Mouse (Mus musculus): ENCODE measurements around the gene Med26. TPM values are rescaled to one million over a fixed set of nuclear protein-coding genes. Genes with fewer than 3 reads are reported as not detected.
A peak's percentile ranks its signal among the peaks of the same experiment; 100 is the strongest.

The Med26 gene
- total and polyA plus RNA-seq, 3 experiments, result 14.1 to 28.3 TPM; not detected in 1

DNA sequence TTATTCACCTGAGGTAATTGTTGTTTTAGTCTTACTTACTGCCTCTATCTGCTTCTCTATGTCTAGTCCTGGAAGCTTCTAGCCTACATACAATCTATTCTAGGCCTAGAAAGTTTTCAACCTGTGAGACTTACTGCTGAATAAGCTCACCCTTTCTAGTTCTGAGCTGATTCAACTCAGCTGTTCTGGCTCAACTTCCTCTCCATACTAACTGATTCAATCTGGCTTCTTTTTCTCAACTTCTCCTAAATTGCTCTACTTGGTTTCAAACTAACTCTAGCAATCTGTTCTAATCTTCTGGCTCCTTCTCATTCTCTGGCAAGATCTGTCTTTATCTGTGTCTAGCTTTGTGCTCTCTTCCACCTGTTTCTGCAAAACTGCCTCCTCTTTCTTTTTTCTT, 26.2 kb downstream of the Med26 start (continued):
- TF ChIP-seq SIN3A (IDR thresholded peaks at IDR 0.05; ENCODE audit: low read length) (peak; percentile 38; the same call in 1 of the 2 replicates), GATA1 (IDR thresholded peaks at IDR 0.05; ENCODE audit: low read depth, low read length) (peak; percentile 74), NELFE (IDR thresholded peaks at IDR 0.05; ENCODE audit: low read depth, low read length) (no peak), MYB (IDR thresholded peaks at IDR 0.05; ENCODE audit: low read depth, low read length) (no peak), CHD2 (IDR thresholded peaks at IDR 0.05; ENCODE audit: low read length) (no peak), RCOR1 (IDR thresholded peaks at IDR 0.05; ENCODE audit: low read depth, low read length) (peak; percentile 94), ETS1 (IDR thresholded peaks at IDR 0.05; ENCODE audit: low read depth, low read length) (peak; percentile 84), TAL1 (IDR thresholded peaks at IDR 0.05; ENCODE audit: low read length) (no peak), ZC3H11A (IDR thresholded peaks at IDR 0.05; ENCODE audit: low read depth, low read length) (no peak), POLR2AphosphoS5 (IDR thresholded peaks at IDR 0.05; ENCODE audit: borderline replicate concordance, low read depth, low read length) (no peak), NRF1 (IDR thresholded peaks at IDR 0.05; ENCODE audit: insufficient read depth, low read depth, low read length, poor library complexity, severe bottlenecking) (no peak), MXI1 (IDR thresholded peaks at IDR 0.05; ENCODE audit: low read depth, low read length) (no peak), USF1 (IDR thresholded peaks at IDR 0.05; ENCODE audit: low read depth, low read length) (no peak), RAD21 (IDR thresholded peaks at IDR 0.05; ENCODE audit: low read depth, low read length) (no peak)

DNA sequence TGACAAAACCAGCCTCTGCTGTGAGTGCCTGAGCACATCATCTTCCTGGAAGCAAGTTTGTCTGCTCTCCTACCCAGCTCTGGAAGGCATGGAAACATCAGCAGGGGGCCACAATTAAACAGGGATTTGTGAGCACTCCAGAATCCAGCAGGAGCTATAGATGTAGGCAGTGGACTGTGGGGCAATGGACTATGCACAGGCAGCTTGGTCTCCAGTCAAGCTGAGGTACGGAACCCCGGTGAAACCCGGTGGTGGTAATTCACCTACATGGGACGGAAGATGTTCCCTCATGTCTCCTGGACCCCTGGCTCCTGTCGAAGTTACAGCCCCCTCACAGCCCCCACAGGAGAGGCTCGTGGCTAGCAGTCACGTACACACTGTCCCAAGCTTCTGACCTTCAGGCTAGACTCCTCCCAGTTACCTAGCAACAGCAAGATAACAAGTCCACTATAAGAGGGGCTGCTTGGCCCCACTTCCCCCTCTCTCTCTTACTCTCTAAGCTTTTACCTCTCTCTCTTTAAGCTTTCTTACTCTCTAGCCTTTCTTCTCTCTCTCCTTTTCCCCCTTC, 30.6 kb downstream of the Med26 start:
- H3K36me3 ChIP-seq (ENCODE audit: control insufficient read depth in 1 of 2, insufficient read depth in 2 of 2, low read length in 2 of 2), result peaks cover 4 to 8% of the 10 kb centered on the region in 2 experiments
- H3K9ac ChIP-seq (ENCODE audit: control insufficient read depth, low read depth, low read length, poor library complexity, severe bottlenecking), result no peak overlapping the region

GRCm38 (mm10) chr8:72513158-72513557, 34.9 kb downstream of the Med26 start:
- Histone ChIP-seq H3K9me3 (replicated peaks; ENCODE audit: insufficient read depth, low read length) (no peaks in the 10 kb centered on the region), H3K4me1 (ENCODE audit: control insufficient read depth in 1 of 2, insufficient read depth in 2 of 2, low read length in 2 of 2) (peaks cover 0 to 4% of the 10 kb centered on the region in 2 experiments; a peak in 2 of 4 replicates), H3K79me2 (ENCODE audit: control insufficient read depth, insufficient read depth, low read length, poor library complexity) (peaks cover 39% of the 10 kb centered on the region), H3K27ac (ENCODE audit: control insufficient read depth, low read depth, low read length) (no peak overlapping the region), H3K36me3 (ENCODE audit: control insufficient read depth in 1 of 2, insufficient read depth in 2 of 2, low read length in 2 of 2) (peaks cover 0 to 4% of the 10 kb centered on the region in 2 experiments; a peak in 1 of 4 replicates), H3K9ac (ENCODE audit: control insufficient read depth, low read depth, low read length, poor library complexity, severe bottlenecking) (no peak overlapping the region), H3K27me3 (ENCODE audit: control insufficient read depth in 1 of 2, insufficient read depth in 2 of 2, low read length in 2 of 2) (no peaks in the 10 kb centered on the region), H3K4me3 (ENCODE audit: control insufficient read depth in 1 of 2, insufficient read depth in 1 of 2, low read depth in 2 of 2, low read length in 2 of 2) (no peak overlapping the region)
- TF ChIP-seq ELF1 (IDR thresholded peaks at IDR 0.05; ENCODE audit: low read depth, low read length), result no peak
- no peak for TF ChIP-seq MYB (IDR thresholded peaks at IDR 0.05; ENCODE audit: low read depth, low read length)
- TF ChIP-seq USF1 (IDR thresholded peaks at IDR 0.05; ENCODE audit: low read depth, low read length), result no peak
- TF ChIP-seq GABPA (IDR thresholded peaks at IDR 0.05; ENCODE audit: low read depth, low read length), result no peak
- no peak for TF ChIP-seq MAX (IDR thresholded peaks at IDR 0.05; ENCODE audit: low read length)
- TF ChIP-seq UBTF (IDR thresholded peaks at IDR 0.05; ENCODE audit: borderline replicate concordance, insufficient read depth, low read depth, low read length), result no peak
- no peak for TF ChIP-seq RAD21 (IDR thresholded peaks at IDR 0.05; ENCODE audit: low read depth, low read length)
- no peak for TF ChIP-seq TBP (IDR thresholded peaks at IDR 0.05; ENCODE audit: low read depth, low read length)
- no peak for TF ChIP-seq HCFC1 (IDR thresholded peaks at IDR 0.05; ENCODE audit: low read depth, low read length)
- no peak for TF ChIP-seq TCF12 (IDR thresholded peaks at IDR 0.05; ENCODE audit: low read depth, low read length)
- no peak for TF ChIP-seq E2F4 (IDR thresholded peaks at IDR 0.05; ENCODE audit: borderline replicate concordance, low read depth, low read length)
- TF ChIP-seq ZC3H11A (IDR thresholded peaks at IDR 0.05; ENCODE audit: low read depth, low read length), result no peak
- TF ChIP-seq POLR2AphosphoS2 (IDR thresholded peaks at IDR 0.05; ENCODE audit: low read length), result no peak
- TF ChIP-seq GATA1 (IDR thresholded peaks at IDR 0.05; ENCODE audit: low read depth, low read length), result no peak
- no peak for TF ChIP-seq ZNF384 (IDR thresholded peaks at IDR 0.05; ENCODE audit: low read depth, low read length)
- no peak for TF ChIP-seq MXI1 (IDR thresholded peaks at IDR 0.05; ENCODE audit: low read depth, low read length)
- TF ChIP-seq CTCF (IDR thresholded peaks at IDR 0.05 in 2 of 3, conservative IDR thresholded peaks at IDR 0.05 in 1 of 3; ENCODE audit: control insufficient read depth in 1 of 3, insufficient read depth in 1 of 3, low read depth in 2 of 3, low read length in 3 of 3, poor library complexity in 1 of 3, severe bottlenecking in 1 of 3), result no peak
- TF ChIP-seq POLR2A (IDR thresholded peaks at IDR 0.05; ENCODE audit: control insufficient read depth in 1 of 2, insufficient read depth in 1 of 2, low read depth in 1 of 2, low read length in 2 of 2, poor library complexity in 1 of 2), result no peak
- TF ChIP-seq ETS1 (IDR thresholded peaks at IDR 0.05; ENCODE audit: low read depth, low read length), result no peak
- no peak for DNase-seq (ENCODE audit: low read depth, low spot score)

More for the DNA sequence above, 30.6 kb downstream of the Med26 start:
- H3K27me3 ChIP-seq (ENCODE audit: control insufficient read depth in 1 of 2, insufficient read depth in 2 of 2, low read length in 2 of 2), result no peaks in the 10 kb centered on the region
- TF ChIP-seq RAD21 (IDR thresholded peaks at IDR 0.05; ENCODE audit: low read depth, low read length), result no peak
- no peak for TF ChIP-seq JUND (IDR thresholded peaks at IDR 0.05; ENCODE audit: low read depth, low read length)
- no peak for TF ChIP-seq KAT2A (conservative IDR thresholded peaks at IDR 0.05; ENCODE audit: low read depth, low read length)
- TF ChIP-seq MAX (IDR thresholded peaks at IDR 0.05; ENCODE audit: low read length), result no peak
- no peak for TF ChIP-seq RCOR1 (IDR thresholded peaks at IDR 0.05; ENCODE audit: low read depth, low read length)
- TF ChIP-seq MEF2A (IDR thresholded peaks at IDR 0.05; ENCODE audit: extremely low read depth, insufficient replicate concordance, low read depth, low read length, poor library complexity, severe bottlenecking), result no peak
- TF ChIP-seq GABPA (IDR thresholded peaks at IDR 0.05; ENCODE audit: low read depth, low read length), result no peak
- no peak for TF ChIP-seq ZC3H11A (IDR thresholded peaks at IDR 0.05; ENCODE audit: low read depth, low read length)
- H3K4me1 ChIP-seq (ENCODE audit: control insufficient read depth in 1 of 2, insufficient read depth in 2 of 2, low read length in 2 of 2), result peaks cover 0 to 3% of the 10 kb centered on the region in 2 experiments; a peak in 1 of 4 replicates
- no peak overlapping the region for H3K4me3 ChIP-seq (ENCODE audit: control insufficient read depth in 1 of 2, insufficient read depth in 1 of 2, low read depth in 2 of 2, low read length in 2 of 2)
- peaks cover 32% of the 10 kb centered on the region for H3K79me2 ChIP-seq (ENCODE audit: control insufficient read depth, insufficient read depth, low read length, poor library complexity)
- H3K27ac ChIP-seq (ENCODE audit: control insufficient read depth, low read depth, low read length), result no peak overlapping the region
- H3K9me3 ChIP-seq (replicated peaks; ENCODE audit: insufficient read depth, low read length), result no peaks in the 10 kb centered on the region
- DNase-seq (ENCODE audit: low read depth, low spot score), result no peak
